Mouse (Mus musculus): ENCODE results near the gene Artn. TPM values are rescaled to one million over a fixed set of nuclear protein-coding genes. Genes with fewer than 3 reads are reported as not detected.

Gene Artn
- polyA plus RNA-seq, 1 experiment from 2014 or later, result 1.3 TPM

DNA sequence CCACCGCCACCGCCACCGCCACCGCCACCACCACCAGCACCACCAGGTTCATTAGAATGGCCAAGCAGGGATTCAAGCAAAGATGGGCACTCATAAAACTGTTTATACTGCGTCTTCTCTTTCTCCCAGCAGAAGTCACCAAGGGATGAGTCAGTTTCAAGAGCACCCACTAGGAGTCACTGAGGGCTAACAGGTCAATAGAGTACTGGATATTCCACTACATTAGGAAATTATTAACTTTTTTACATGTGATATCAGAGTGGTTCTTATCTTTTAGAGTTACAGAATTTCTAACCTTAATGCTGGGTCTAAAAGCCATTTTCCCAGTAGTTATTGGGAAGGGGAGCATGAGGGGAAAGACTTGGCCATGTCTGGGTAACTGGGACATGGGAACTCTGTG lies 7.4 kb upstream of the Artn start:
- WGBS, result 93% methylated on average over 5 of the region's 5 CpGs
- H3K36me3 ChIP-seq, result peaks cover 33% of the 10 kb centered on the region

GRCm38 (mm10) chr4:117934081-117934480 lies 4.5 kb upstream of the Artn start:
- no peaks in the 10 kb centered on the region for H3K9me3 ChIP-seq
- 80% methylated on average over 4 of the region's 4 CpGs for WGBS
- no peak for DNase-seq (ENCODE audit: low spot score)
- no peak overlapping the region for H3K4me3 ChIP-seq
- no peak overlapping the region for H3K27ac ChIP-seq
- peaks cover 14% of the 10 kb centered on the region for H3K27me3 ChIP-seq (ENCODE audit: insufficient read depth, poor library complexity, severe bottlenecking)
- peaks cover 10% of the 10 kb centered on the region for H3K4me1 ChIP-seq
- H3K36me3 ChIP-seq, result peaks cover 18% of the 10 kb centered on the region; the same call in 1 of the 2 replicates

More for the DNA sequence above, 7.4 kb upstream of the Artn start:
- no peaks in the 10 kb centered on the region for H3K27me3 ChIP-seq (ENCODE audit: insufficient read depth, poor library complexity, severe bottlenecking)
- no peaks in the 10 kb centered on the region for H3K4me1 ChIP-seq
- no peak overlapping the region for H3K27ac ChIP-seq
- H3K4me3 ChIP-seq, result no peak overlapping the region
- H3K9me3 ChIP-seq, result no peaks in the 10 kb centered on the region
- DNase-seq (ENCODE audit: low spot score), result no peak

GRCm38 (mm10) chr4:117933248-117933647 lies 3.7 kb upstream of the Artn start:
- Histone ChIP-seq H3K36me3 (peaks cover 17% of the 10 kb centered on the region; the same call in 1 of the 2 replicates), H3K27me3 (ENCODE audit: insufficient read depth, poor library complexity, severe bottlenecking) (peaks cover 22% of the 10 kb centered on the region), H3K27ac (no peak overlapping the region), H3K4me1 (peaks cover 18% of the 10 kb centered on the region), H3K4me3 (no peak overlapping the region), H3K9me3 (no peaks in the 10 kb centered on the region)
- WGBS, result 86% methylated on average over 5 of the region's 5 CpGs
- DNase-seq (ENCODE audit: low spot score), result no peak

DNA sequence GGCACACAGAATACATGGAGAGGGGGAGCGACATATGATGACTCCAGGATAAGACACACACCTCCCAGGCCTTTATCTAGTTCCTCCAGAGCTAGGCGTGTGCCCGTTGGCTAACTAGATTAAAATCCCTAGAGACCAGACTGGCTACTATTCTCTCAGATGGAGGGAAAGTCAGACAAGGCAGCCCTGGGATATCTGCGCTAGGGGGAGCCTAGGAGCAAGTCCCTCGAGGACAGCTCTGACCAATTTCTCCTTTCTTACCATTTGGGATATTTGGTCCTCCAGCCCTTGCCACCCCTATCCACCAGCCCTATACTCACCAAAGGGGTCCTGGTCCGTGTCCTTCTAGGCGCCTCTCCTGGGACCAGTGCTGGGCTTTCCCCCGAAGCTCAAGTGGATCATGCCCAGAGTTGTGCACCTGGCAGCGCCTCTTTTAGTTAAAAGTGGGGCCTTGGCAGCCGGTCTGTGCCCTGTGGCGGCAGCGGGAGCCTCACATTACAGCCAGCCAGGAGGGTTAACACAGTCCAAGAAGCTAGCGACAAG lies 793 bp downstream of the Artn start:
- 3% methylated on average over 13 of the region's 13 CpGs for WGBS
- Histone ChIP-seq H3K27ac (peak overlapping the region; percentile 54), H3K4me3 (peak overlapping the region; percentile 64), H3K27me3 (ENCODE audit: insufficient read depth, poor library complexity, severe bottlenecking) (peaks cover 66% of the 10 kb centered on the region), H3K36me3 (0 out of 2 replicates have a peak, but pooled peaks cover 7% of the 10 kb centered on the region), H3K4me1 (peaks cover 42% of the 10 kb centered on the region), H3K9me3 (no peaks in the 10 kb centered on the region)
- peak; percentile 85 for DNase-seq (ENCODE audit: low spot score)

DNA sequence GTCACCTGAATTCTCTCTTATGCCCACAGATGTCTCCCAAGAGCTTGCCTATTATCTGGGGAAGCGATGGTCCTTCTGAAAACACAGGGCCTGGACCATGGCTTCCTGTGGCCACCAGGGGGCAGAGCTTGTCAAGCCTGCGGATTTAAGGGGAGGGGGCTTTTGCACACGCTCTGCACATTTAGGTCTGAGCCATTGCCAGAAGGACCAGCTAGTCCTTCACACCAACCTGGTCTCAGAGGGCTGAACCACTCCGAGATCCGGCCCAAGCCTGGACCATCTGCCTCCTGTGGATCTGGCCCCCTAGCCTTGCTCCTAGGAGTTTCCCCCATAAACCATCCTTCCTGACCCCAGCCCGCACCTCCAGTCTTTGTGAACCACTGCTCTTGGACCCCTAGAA lies 1.3 kb downstream of the Artn start:
- 11% methylated on average over 6 of the region's 6 CpGs for WGBS
- Histone ChIP-seq H3K36me3 (0 out of 2 replicates have a peak, but pooled peaks cover 7% of the 10 kb centered on the region), H3K27ac (0 out of 2 replicates have a peak overlapping the region, but pooled peaks have one; percentile 54), H3K4me1 (peaks cover 45% of the 10 kb centered on the region), H3K9me3 (no peaks in the 10 kb centered on the region), H3K27me3 (ENCODE audit: insufficient read depth, poor library complexity, severe bottlenecking) (peaks cover 71% of the 10 kb centered on the region), H3K4me3 (no peak overlapping the region; the same call in 1 of the 2 replicates)
- DNase-seq (ENCODE audit: low spot score), result no peak

- Histone ChIP-seq H3K27me3 (ENCODE audit: insufficient read depth, poor library complexity, severe bottlenecking) (peaks cover 85% of the 10 kb centered on the region), H3K36me3 (no peaks in the 10 kb centered on the region), H3K9me3 (no peaks in the 10 kb centered on the region), H3K4me3 (peak overlapping the region; percentile 71), H3K27ac (peak overlapping the region; percentile 84), H3K4me1 (peaks cover 45% of the 10 kb centered on the region)
- WGBS, result 2% methylated on average over 71 of the region's 71 CpGs
- no peak for DNase-seq (ENCODE audit: low spot score)
These were observed 2.7 kb downstream of the Artn start for GRCm38 (mm10) chr4:117926545-117927482.

GRCm38 (mm10) chr4:117924916-117925315 lies 4.6 kb downstream of the Artn start:
- Histone ChIP-seq H3K4me3 (no peak overlapping the region), H3K27ac (no peak overlapping the region), H3K27me3 (ENCODE audit: insufficient read depth, poor library complexity, severe bottlenecking) (peaks cover 80% of the 10 kb centered on the region), H3K9me3 (no peaks in the 10 kb centered on the region), H3K4me1 (peaks cover 44% of the 10 kb centered on the region), H3K36me3 (no peaks in the 10 kb centered on the region)
- no peak for DNase-seq (ENCODE audit: low spot score)
- 43% methylated on average over 6 of the region's 6 CpGs for WGBS

DNA sequence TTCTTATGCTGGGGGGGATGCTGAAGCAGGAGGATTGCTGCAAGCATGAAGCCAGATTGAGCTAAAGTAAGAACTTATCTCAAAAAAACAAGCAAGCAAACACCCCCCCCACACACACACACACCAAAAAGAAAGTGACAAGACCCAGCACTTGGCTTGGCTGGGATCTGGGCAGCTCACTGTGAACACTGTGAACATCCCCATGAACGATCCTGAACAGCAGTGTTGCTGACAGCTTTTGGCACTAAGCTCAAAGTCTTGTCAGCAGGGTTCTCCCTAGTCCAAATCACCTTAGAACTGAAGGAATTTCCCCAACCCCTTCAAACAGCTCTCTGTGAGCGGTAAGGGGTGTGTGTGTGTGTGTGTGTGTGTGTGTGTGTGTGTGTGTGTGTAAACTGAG lies 6.1 kb downstream of the Artn start:
- Histone ChIP-seq H3K27me3 (ENCODE audit: insufficient read depth, poor library complexity, severe bottlenecking) (peaks cover 67% of the 10 kb centered on the region), H3K36me3 (no peaks in the 10 kb centered on the region), H3K9me3 (no peaks in the 10 kb centered on the region), H3K27ac (no peak overlapping the region), H3K4me3 (no peak overlapping the region), H3K4me1 (peaks cover 34% of the 10 kb centered on the region)
- DNase-seq (ENCODE audit: low spot score), result no peak
- WGBS, result 30% methylated on average over 2 of the region's 2 CpGs

DNA sequence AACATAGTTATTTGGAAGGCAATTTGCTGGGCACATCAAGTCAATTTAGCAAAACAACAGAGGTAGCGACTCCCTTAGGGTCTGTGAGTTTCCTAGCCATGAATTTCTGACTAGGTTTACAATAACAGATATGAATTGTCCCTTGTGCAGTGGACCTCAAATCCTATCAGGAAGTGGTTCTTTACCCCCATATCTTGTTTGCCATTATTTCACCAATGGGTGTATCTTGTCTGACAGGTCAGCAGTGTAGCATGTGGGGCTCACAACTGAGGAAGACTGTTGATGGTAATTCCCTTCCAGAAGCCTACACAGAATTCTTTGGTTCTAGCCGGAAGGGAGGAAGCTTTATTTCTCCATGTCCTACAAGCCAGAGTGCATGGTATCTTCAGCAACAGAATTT lies 8.2 kb downstream of the Artn start:
- no peaks in the 10 kb centered on the region for H3K9me3 ChIP-seq
- no peaks in the 10 kb centered on the region for H3K36me3 ChIP-seq
- no peak overlapping the region for H3K27ac ChIP-seq
- no peak for DNase-seq (ENCODE audit: low spot score)
- 83% methylated on average over 2 of the region's 2 CpGs for WGBS
- peaks cover 28% of the 10 kb centered on the region for H3K4me1 ChIP-seq
- peaks cover 47% of the 10 kb centered on the region for H3K27me3 ChIP-seq (ENCODE audit: insufficient read depth, poor library complexity, severe bottlenecking)
- no peak overlapping the region for H3K4me3 ChIP-seq

GRCm38 (mm10) chr4:117918762-117919161 lies 10.8 kb downstream of the Artn start:
- Histone ChIP-seq H3K27ac (0 out of 2 replicates have a peak overlapping the region, but pooled peaks have one; percentile 5), H3K4me1 (peaks cover 37% of the 10 kb centered on the region)

DNA sequence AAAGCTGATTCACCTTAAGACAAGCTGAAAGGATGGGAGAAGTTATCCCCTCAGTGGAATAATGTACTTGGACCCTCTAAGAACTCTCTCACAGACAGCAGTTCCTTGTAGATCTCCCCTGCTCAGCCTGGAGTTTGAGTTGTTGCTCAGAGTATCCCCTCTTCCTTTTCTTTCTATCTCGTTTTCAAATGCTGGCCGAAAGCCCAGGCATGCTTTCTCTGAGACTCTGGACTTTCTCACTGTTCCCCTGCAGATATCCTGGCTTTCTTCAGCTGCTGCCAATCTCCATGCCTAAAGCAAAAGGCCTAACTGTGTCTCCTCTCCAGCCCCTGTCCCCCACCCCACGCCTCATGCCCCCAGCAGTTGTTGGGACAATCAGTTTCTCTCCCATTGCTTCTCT lies 11.3 kb downstream of the Artn start:
- H3K27ac ChIP-seq, result 0 out of 2 replicates have a peak overlapping the region, but pooled peaks have one; percentile 5
- no peaks in the 10 kb centered on the region for H3K9me3 ChIP-seq
- H3K27me3 ChIP-seq (ENCODE audit: insufficient read depth, poor library complexity, severe bottlenecking), result peaks cover 17% of the 10 kb centered on the region; the same call in 1 of the 2 replicates
- H3K4me3 ChIP-seq, result no peak overlapping the region
- WGBS, result 34% methylated on average over 3 of the region's 3 CpGs
- H3K36me3 ChIP-seq, result no peaks in the 10 kb centered on the region
- no peak for DNase-seq (ENCODE audit: low spot score)
- peaks cover 39% of the 10 kb centered on the region for H3K4me1 ChIP-seq

More at GRCm38 (mm10) chr4:117918762-117919161, 10.8 kb downstream of the Artn start:
- no peak overlapping the region for H3K4me3 ChIP-seq
- no peaks in the 10 kb centered on the region for H3K36me3 ChIP-seq
- H3K9me3 ChIP-seq, result no peaks in the 10 kb centered on the region
- WGBS, result 80% methylated on average over 5 of the region's 5 CpGs
- peaks cover 21% of the 10 kb centered on the region for H3K27me3 ChIP-seq (ENCODE audit: insufficient read depth, poor library complexity, severe bottlenecking)
- no peak for DNase-seq (ENCODE audit: low spot score)

DNA sequence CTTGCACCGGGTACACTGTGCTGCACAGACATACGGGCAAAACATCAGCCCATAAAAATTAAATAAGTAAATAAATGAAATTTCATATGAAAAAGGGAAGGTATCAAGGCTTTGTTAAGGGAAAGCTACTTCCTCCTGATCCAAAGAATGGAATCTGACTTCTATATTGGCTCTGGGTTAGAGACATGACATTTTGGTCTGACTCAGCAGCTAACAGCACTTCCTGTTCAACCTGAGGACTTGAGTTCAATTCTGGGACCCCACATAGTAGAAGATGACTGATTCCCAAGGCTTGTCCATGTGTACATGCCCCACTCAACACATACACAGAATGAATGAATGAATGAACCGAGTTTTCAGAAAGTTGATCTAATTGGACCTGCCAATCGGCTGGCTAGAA lies 11.7 kb downstream of the Artn start:
- H3K36me3 ChIP-seq, result no peaks in the 10 kb centered on the region; the same call in 1 of the 2 replicates
- H3K4me1 ChIP-seq, result peaks cover 43% of the 10 kb centered on the region
- 88% methylated on average over 4 of the region's 4 CpGs for WGBS
- no peaks in the 10 kb centered on the region for H3K9me3 ChIP-seq
- no peak overlapping the region for H3K4me3 ChIP-seq
- no peak for DNase-seq (ENCODE audit: low spot score)
- H3K27ac ChIP-seq, result no peak overlapping the region
- peaks cover 13% of the 10 kb centered on the region; the same call in 1 of the 2 replicates for H3K27me3 ChIP-seq (ENCODE audit: insufficient read depth, poor library complexity, severe bottlenecking)

DNA sequence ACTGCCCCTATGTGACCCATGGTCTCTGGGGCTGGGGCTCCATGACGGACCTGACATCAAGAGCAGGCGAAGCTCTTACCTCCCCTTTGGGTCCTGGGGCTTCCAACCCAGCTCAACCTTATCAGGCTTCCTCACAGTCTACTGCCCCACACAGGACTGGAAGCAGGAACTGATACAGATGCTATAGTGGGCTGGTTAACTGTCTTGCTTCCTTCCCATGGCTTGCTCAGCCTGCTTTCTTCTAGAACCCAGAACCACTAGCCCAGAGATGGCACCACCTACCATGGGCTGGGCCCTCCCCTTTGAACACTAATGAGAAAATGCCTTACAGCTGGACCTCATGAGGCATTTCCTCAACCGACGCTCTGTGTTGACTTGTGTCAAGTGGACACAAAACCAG lies 12.2 kb downstream of the Artn start:
- Histone ChIP-seq H3K27me3 (ENCODE audit: insufficient read depth, poor library complexity, severe bottlenecking) (peaks cover 8% of the 10 kb centered on the region; the same call in 1 of the 2 replicates), H3K4me3 (no peak overlapping the region), H3K4me1 (peaks cover 47% of the 10 kb centered on the region), H3K36me3 (peaks cover 2% of the 10 kb centered on the region), H3K27ac (no peak overlapping the region), H3K9me3 (no peaks in the 10 kb centered on the region)
- DNase-seq (ENCODE audit: low spot score), result no peak
- 75% methylated on average over 4 of the region's 4 CpGs for WGBS
